Mouse (Mus musculus): ENCODE results near the gene Znhit2. TPM values are rescaled to one million over a fixed set of nuclear protein-coding genes. Genes with fewer than 3 reads are reported as not detected.

The Znhit2 gene
- polyA plus RNA-seq, 1 experiment from 2014 or later = 38.3 TPM

GRCm38 (mm10) chr19:6070571-6071250 lies 9.7 kb downstream of the Znhit2 start:
- DNase-seq (ENCODE audit: low read depth, low spot score) (no peak), ATAC-seq (no peak)
- TF ChIP-seq CTCF (IDR thresholded peaks at IDR 0.05) = no peak
- CTCF ChIA-PET = no interaction called here
- POLR2A ChIA-PET = interaction anchor here (0.5 to 0.6 kb wide), 2 partner anchors 22 to 654 kb away, joined by 5 read pairs; no protein-coding TSS in a partner anchor
- in situ Hi-C loops (cut with MboI; ENCODE audit: low pct_unique_long_range_greater_than_20kb) = no loop called here
- no peaks in the 10 kb centered on the region for H3K27me3 ChIP-seq

GRCm38 (mm10) chr19:6071261-6071660 lies 10.3 kb downstream of the Znhit2 start:
- no peak for DNase-seq (ENCODE audit: low read depth, low spot score)
- no peak for ATAC-seq
- ChIA-PET CTCF (no interaction called here), POLR2A (interaction anchor here (0.5 kb wide), 1 partner anchor 22 kb away, joined by 5 read pairs; no protein-coding TSS in a partner anchor)
- no peak for TF ChIP-seq CTCF (IDR thresholded peaks at IDR 0.05)
- H3K27me3 ChIP-seq = no peaks in the 10 kb centered on the region
- in situ Hi-C loops (cut with MboI; ENCODE audit: low pct_unique_long_range_greater_than_20kb) = no loop called here

- CTCF ChIA-PET = no interaction called here
- POLR2A ChIA-PET = no interaction called here
- no peak for ATAC-seq
- in situ Hi-C loops (cut with MboI; ENCODE audit: low pct_unique_long_range_greater_than_20kb) = no loop called here
- H3K27me3 ChIP-seq = no peaks in the 10 kb centered on the region
- no peak for TF ChIP-seq CTCF (IDR thresholded peaks at IDR 0.05)
- no peak for DNase-seq (ENCODE audit: low read depth, low spot score)
Measured at GRCm38 (mm10) chr19:6073889-6074288, 12.9 kb downstream of the Znhit2 start.

GRCm38 (mm10) chr19:6076564-6077393 lies 15.8 kb downstream of the Znhit2 start, which contains the start of gene Vps51:
Gene Vps51 (minus strand): TSS chr19:6077231.
- no peak for TF ChIP-seq CTCF (IDR thresholded peaks at IDR 0.05)
- H3K27me3 ChIP-seq = no peaks in the 10 kb centered on the region
- POLR2A ChIA-PET = interaction anchor here (1.1 to 1.8 kb wide), 3 partner anchors 9 to 41 kb away, joined by 3 to 6 read pairs (median 4); partner anchors contain the start of gene Sac3d1
- DNase-seq (ENCODE audit: low read depth, low spot score) (no peak), ATAC-seq (peak; percentile 63)
- in situ Hi-C loops (cut with MboI; ENCODE audit: low pct_unique_long_range_greater_than_20kb) = no loop called here
- CTCF ChIA-PET = interaction anchor here (3.9 kb wide), 1 partner anchor 9 kb away, joined by 27 read pairs; the partner anchor contains the start of gene Tm7sf2

GRCm38 (mm10) chr19:6079983-6080480 lies 19.0 kb downstream of the Znhit2 start, which contains the start of gene Tmem262:
Gene Tmem262 (plus strand): TSS chr19:6080033.
- ATAC-seq = no peak
- in situ Hi-C loops (cut with MboI; ENCODE audit: low pct_unique_long_range_greater_than_20kb) = no loop called here
- POLR2A ChIA-PET = interaction anchor here (1.6 kb wide), 1 partner anchor 12 kb away, joined by 5 read pairs; the partner anchor contains the start of gene Tm7sf2
- CTCF ChIA-PET = interaction anchor here (0.9 kb wide), 1 partner anchor 13 kb away, joined by 3 read pairs; no protein-coding TSS in a partner anchor
- DNase-seq (ENCODE audit: low read depth, low spot score) = no peak
- no peak for TF ChIP-seq CTCF (IDR thresholded peaks at IDR 0.05)
- no peaks in the 10 kb centered on the region for H3K27me3 ChIP-seq

GRCm38 (mm10) chr19:6082156-6082555 lies 21.2 kb downstream of the Znhit2 start, which contains the start of gene Gm28374:
Gene Gm28374 (minus strand): TSS chr19:6082256.
- POLR2A ChIA-PET = no interaction called here

GRCm38 (mm10) chr19:6084478-6085248 lies 23.7 kb downstream of the Znhit2 start, which contains the start of the genes Zfpl1 and Cdca5:
Gene Zfpl1 (minus strand): TSS chr19:6084956.
Gene Cdca5 (plus strand): TSS chr19:6084983.
- CTCF ChIA-PET = interaction anchor here (1.5 kb wide), 1 partner anchor 18 kb away, joined by 5 read pairs; no protein-coding TSS in a partner anchor
- no peaks in the 10 kb centered on the region for H3K27me3 ChIP-seq
- DNase-seq (ENCODE audit: low read depth, low spot score) = peak; percentile 83
- ATAC-seq = peak; percentile 44
- POLR2A ChIA-PET = interaction anchor here (0.7 kb wide), 1 partner anchor 28 kb away, joined by 3 read pairs; no protein-coding TSS in a partner anchor
- in situ Hi-C loops (cut with MboI; ENCODE audit: low pct_unique_long_range_greater_than_20kb) = no loop called here
- TF ChIP-seq CTCF (IDR thresholded peaks at IDR 0.05) = no peak

More at GRCm38 (mm10) chr19:6082156-6082555, 21.2 kb downstream of the Znhit2 start, which contains the start of gene Gm28374:
- in situ Hi-C loops (cut with MboI; ENCODE audit: low pct_unique_long_range_greater_than_20kb) = no loop called here
- no peaks in the 10 kb centered on the region for H3K27me3 ChIP-seq
- no peak for ATAC-seq
- CTCF ChIA-PET = no interaction called here
- no peak for DNase-seq (ENCODE audit: low read depth, low spot score)
- TF ChIP-seq CTCF (IDR thresholded peaks at IDR 0.05) = no peak

- ChIA-PET POLR2A (no interaction called here), CTCF (interaction anchor here (1.5 kb wide), 1 partner anchor 18 kb away, joined by 5 read pairs; no protein-coding TSS in a partner anchor)
- no peaks in the 10 kb centered on the region for H3K27me3 ChIP-seq
- ATAC-seq (peak; percentile 68), DNase-seq (ENCODE audit: low read depth, low spot score) (peak; percentile 20)
- in situ Hi-C loops (cut with MboI; ENCODE audit: low pct_unique_long_range_greater_than_20kb) = no loop called here
- no peak for TF ChIP-seq CTCF (IDR thresholded peaks at IDR 0.05)
Measured at GRCm38 (mm10) chr19:6085417-6085879, 24.5 kb downstream of the Znhit2 start.

- CTCF ChIA-PET = no interaction called here
- in situ Hi-C loops (cut with MboI; ENCODE audit: low pct_unique_long_range_greater_than_20kb) = no loop called here
- ATAC-seq (no peak), DNase-seq (ENCODE audit: low read depth, low spot score) (no peak)
- H3K27me3 ChIP-seq = no peaks in the 10 kb centered on the region
- POLR2A ChIA-PET = interaction anchor here (0.9 kb wide), 1 partner anchor 30 kb away, joined by 3 read pairs; no protein-coding TSS in a partner anchor
- TF ChIP-seq CTCF (IDR thresholded peaks at IDR 0.05) = no peak
Measured at GRCm38 (mm10) chr19:6088841-6089240, 27.8 kb downstream of the Znhit2 start.

All from Patski (cell line).